Mouse (Mus musculus) cerebellum, adult 11-12 months (tissue): ENCODE measurements around the gene 1810010D01Rik.

Experiments
- DNase-seq: peaks from one replicate; pipeline ENCODE4 v3.0.0; 2022

The 1810010D01Rik gene

GRCm38 (mm10) chr7:145208006-145208405, at the start of gene 1810010D01Rik:
Gene 1810010D01Rik (minus strand): TSS chr7:145208119.
- no peak for DNase-seq

- peak; percentile 52 for DNase-seq
Observed at GRCm38 (mm10) chr7:145256092-145256491, 48.2 kb upstream of the 1810010D01Rik start.

- no peak for DNase-seq
Observed at GRCm38 (mm10) chr7:145253986-145254630, 46.2 kb upstream of the 1810010D01Rik start.

GRCm38 (mm10) chr7:145252715-145253476, 45.0 kb upstream of the 1810010D01Rik start:
- DNase-seq, result peak; percentile 88

- DNase-seq, result peak; percentile 87
Observed at GRCm38 (mm10) chr7:145250225-145250624, 42.3 kb upstream of the 1810010D01Rik start.

- DNase-seq, result no peak
Observed at GRCm38 (mm10) chr7:145248911-145249310, 41.0 kb upstream of the 1810010D01Rik start.

- DNase-seq, result peak; percentile 82
Observed at GRCm38 (mm10) chr7:145242851-145243712, 35.2 kb upstream of the 1810010D01Rik start.

- peak; percentile 56 for DNase-seq
Observed at GRCm38 (mm10) chr7:145242028-145242427, 34.1 kb upstream of the 1810010D01Rik start.

- DNase-seq, result peak; percentile 80
Observed at GRCm38 (mm10) chr7:145240929-145241328, 33.0 kb upstream of the 1810010D01Rik start.

GRCm38 (mm10) chr7:145239736-145240505, 32.0 kb upstream of the 1810010D01Rik start:
- peak; percentile 83 for DNase-seq

GRCm38 (mm10) chr7:145239145-145239544, 31.2 kb upstream of the 1810010D01Rik start:
- DNase-seq, result peak; percentile 56

- no peak for DNase-seq
Observed at GRCm38 (mm10) chr7:145234841-145235790, 27.2 kb upstream of the 1810010D01Rik start.

- DNase-seq, result peak; percentile 43
Observed at GRCm38 (mm10) chr7:145231659-145232058, 23.7 kb upstream of the 1810010D01Rik start.

- DNase-seq, result no peak
Observed at GRCm38 (mm10) chr7:145226641-145227040, 18.7 kb upstream of the 1810010D01Rik start.

GRCm38 (mm10) chr7:145225626-145226025, 17.7 kb upstream of the 1810010D01Rik start:
- DNase-seq, result no peak

GRCm38 (mm10) chr7:145221841-145222689, 14.1 kb upstream of the 1810010D01Rik start:
- DNase-seq, result peak; percentile 53

- no peak for DNase-seq
Observed at GRCm38 (mm10) chr7:145221346-145221745, 13.4 kb upstream of the 1810010D01Rik start.

- no peak for DNase-seq
Observed at GRCm38 (mm10) chr7:145219420-145219831, 11.5 kb upstream of the 1810010D01Rik start.

GRCm38 (mm10) chr7:145216591-145216990, 8.7 kb upstream of the 1810010D01Rik start:
- no peak for DNase-seq

GRCm38 (mm10) chr7:145215476-145215875, 7.6 kb upstream of the 1810010D01Rik start:
- no peak for DNase-seq
